Mouse (Mus musculus) hindbrain, embryonic 16.5 days (tissue): ENCODE data around the gene Gcnt3. TPM values are rescaled to one million over a fixed set of nuclear protein-coding genes. Genes with fewer than 3 reads are reported as not detected.
A peak's percentile ranks its signal among the peaks of the same experiment; 100 is the strongest.

Experiments used
- ATAC-seq: fragments of 200-750 bp; cut with Nextera tagmentation; 2 replicates; pipeline ENCODE4 v1.8.0; 2017; ENCODE audit warnings: moderate TSS enrichment, moderate library complexity
- H3K27ac ChIP-seq: fragments of 300-500 bp; sonication (generic); 2 replicates; pipeline ENCODE4 v1.5.1; 2014; ENCODE audit warnings: low read depth, mild to moderate bottlenecking, control low read depth, low read length, moderate library complexity
- H3K27me3 ChIP-seq: fragments of 300-500 bp; sonication (generic); replicated peaks from 2 replicates; pipeline ENCODE4 v1.6.1; 2014; ENCODE audit warnings: low read length; ENCODE audit not compliant: control insufficient read depth, insufficient read depth
- H3K36me3 ChIP-seq: fragments of 300-500 bp; sonication (generic); 2 replicates; pipeline ENCODE4 v1.6.1; 2014; ENCODE audit warnings: mild to moderate bottlenecking, low read length, moderate library complexity, mixed read lengths; ENCODE audit not compliant: control insufficient read depth, insufficient read depth
- H3K4me1 ChIP-seq: fragments of 300-500 bp; sonication (generic); 2 replicates; pipeline ENCODE4 v1.6.1; 2014; ENCODE audit warnings: low read depth, low read length; ENCODE audit not compliant: control insufficient read depth, insufficient read depth
- H3K4me2 ChIP-seq: fragments of 300-500 bp; sonication (generic); 2 replicates; pipeline ENCODE4 v1.6.1; 2014; ENCODE audit warnings: mild to moderate bottlenecking, low read length, control low read depth, moderate library complexity
- H3K4me3 ChIP-seq: fragments of 300-500 bp; sonication (generic); 2 replicates; pipeline ENCODE4 v1.5.1; 2014; ENCODE audit warnings: mild to moderate bottlenecking, low read length, control low read depth, moderate library complexity
- H3K9ac ChIP-seq: fragments of 300-500 bp; sonication (generic); 2 replicates; pipeline ENCODE4 v1.6.1; 2014; ENCODE audit warnings: low read depth, mild to moderate bottlenecking, control low read depth, low read length, moderate library complexity
- H3K9me3 ChIP-seq: fragments of 300-500 bp; sonication (generic); 2 replicates; pipeline ENCODE4 v1.6.1; 2014; ENCODE audit warnings: mild to moderate bottlenecking, low read length, moderate library complexity; ENCODE audit not compliant: control insufficient read depth
- WGBS: fragments of 180-500 bp; shearing (Covaris S2); extraction: QIAGEN DNeasy Blood & Tissue Kit; methylation state at CpG from one replicate; pipeline ENCODE4 v1.1.7; 2014; 5-methylcytosine and 5-hydroxymethylcytosine counted together
- polyA plus RNA-seq: library from polyadenylated mRNA; unstranded; fragments of >200 nt; fragmentation: Nextera tagmentation; extraction: Ambion mirVana; gene quantifications from 2 replicates; pipeline ENCODE4 v1.2.1, GENCODE M21; 2015

Gene Gcnt3
- polyA plus RNA-seq, 1 experiment from 2014 or later = not detected

DNA sequence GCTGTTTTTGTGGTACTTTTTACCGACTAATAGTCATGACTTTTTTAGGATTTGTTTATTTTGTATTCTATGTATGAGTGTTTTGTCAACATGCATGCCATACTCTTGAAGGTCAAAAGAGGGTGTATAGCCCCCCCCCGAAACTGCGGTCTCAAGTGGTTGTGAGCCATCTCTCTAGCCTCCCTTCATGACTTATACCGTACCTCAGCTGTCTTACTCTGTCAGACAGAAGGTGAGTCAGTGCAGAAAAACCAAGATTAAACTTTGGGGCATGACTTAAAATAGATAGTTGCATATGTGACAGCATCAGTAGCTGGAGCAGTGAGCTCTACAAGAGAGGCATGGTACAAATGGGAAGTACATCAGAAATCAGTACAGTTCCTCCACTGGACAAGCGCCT is 43.3 kb downstream of the Gcnt3 start:
- no peak overlapping the region for H3K4me3 ChIP-seq
- H3K9me3 ChIP-seq = no peaks in the 10 kb centered on the region
- H3K27me3 ChIP-seq = no peaks in the 10 kb centered on the region
- H3K4me1 ChIP-seq = peaks cover 15% of the 10 kb centered on the region
- H3K9ac ChIP-seq = no peak overlapping the region
- no peak overlapping the region for H3K27ac ChIP-seq
- peaks cover 19% of the 10 kb centered on the region for H3K36me3 ChIP-seq
- no peak for ATAC-seq
- no peak overlapping the region for H3K4me2 ChIP-seq
- WGBS = 93% methylated on average over 5 of the region's 5 CpGs

DNA sequence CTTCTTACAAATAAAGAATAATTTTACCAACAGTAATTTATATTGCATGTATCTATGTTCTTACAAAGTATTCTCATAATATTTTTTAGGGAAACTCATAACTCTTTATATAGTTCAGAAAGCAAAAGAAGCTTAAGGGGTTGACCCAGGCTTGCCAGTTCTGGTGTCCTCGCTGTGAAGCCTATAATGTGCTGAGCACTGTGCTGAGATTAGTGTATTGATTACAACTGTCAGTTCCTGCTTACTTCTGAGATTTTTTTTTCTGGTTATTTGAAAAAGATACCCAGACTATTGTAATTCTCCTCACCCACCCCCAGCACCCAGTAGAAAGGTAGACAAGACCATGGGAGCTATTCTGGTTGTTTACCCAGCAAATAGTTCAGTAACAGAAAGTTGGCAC is 44.4 kb downstream of the Gcnt3 start:
- no peaks in the 10 kb centered on the region for H3K9me3 ChIP-seq
- WGBS = 82% methylated on average over 1 of the region's 1 CpGs
- H3K4me3 ChIP-seq = no peak overlapping the region
- H3K36me3 ChIP-seq = peaks cover 10% of the 10 kb centered on the region
- no peak for ATAC-seq
- no peaks in the 10 kb centered on the region for H3K27me3 ChIP-seq
- H3K9ac ChIP-seq = no peak overlapping the region
- H3K27ac ChIP-seq = no peak overlapping the region
- H3K4me2 ChIP-seq = no peak overlapping the region
- H3K4me1 ChIP-seq = peaks cover 19% of the 10 kb centered on the region

DNA sequence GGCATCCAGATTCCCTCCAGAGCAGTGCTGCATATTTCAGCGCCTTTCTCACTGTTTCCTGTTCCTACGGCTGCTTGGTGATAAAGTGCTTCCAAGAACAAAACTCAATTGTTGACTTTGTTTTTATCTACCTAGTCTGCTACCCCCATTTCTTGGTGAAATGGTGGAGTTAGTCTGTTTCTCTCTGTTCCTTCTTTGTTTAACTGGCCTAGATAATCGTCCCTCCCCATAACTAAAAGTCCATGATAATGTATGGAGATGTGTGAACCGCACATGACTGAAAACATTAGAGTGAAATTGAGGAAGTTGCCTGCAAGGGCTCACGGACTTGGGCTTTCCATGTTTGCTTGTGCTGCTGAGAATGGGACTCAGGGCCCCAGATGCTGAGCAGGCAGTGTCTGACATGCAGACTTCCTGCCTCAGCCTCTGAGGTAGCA is 45.0 kb downstream of the Gcnt3 start:
- Histone ChIP-seq H3K9ac (no peak overlapping the region), H3K27me3 (no peaks in the 10 kb centered on the region), H3K4me2 (no peak overlapping the region), H3K27ac (no peak overlapping the region), H3K4me3 (no peak overlapping the region), H3K4me1 (peaks cover 19% of the 10 kb centered on the region), H3K36me3 (peaks cover 8% of the 10 kb centered on the region), H3K9me3 (no peaks in the 10 kb centered on the region)
- ATAC-seq = no peak
- 80% methylated on average over 5 of the region's 5 CpGs for WGBS

DNA sequence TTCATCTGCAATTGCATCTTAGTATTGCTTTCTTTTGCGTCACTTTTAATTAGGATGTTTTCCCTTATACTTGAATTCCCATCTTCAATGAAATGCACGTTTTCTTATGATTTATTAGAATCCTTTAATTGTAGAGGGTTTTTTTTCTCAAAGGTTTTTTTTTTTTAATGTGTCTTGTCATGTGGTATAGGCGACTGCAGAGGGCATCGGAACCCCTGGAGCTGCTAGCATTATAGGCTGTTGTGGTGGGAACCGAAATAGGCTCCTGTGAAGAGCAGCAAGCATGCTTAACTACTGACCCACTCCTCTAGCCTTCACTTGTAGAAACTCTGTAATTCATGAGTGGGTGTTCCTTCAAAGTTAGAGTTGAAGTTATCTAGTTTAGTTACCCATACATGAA is 47.5 kb downstream of the Gcnt3 start:
- no peaks in the 10 kb centered on the region for H3K27me3 ChIP-seq
- ATAC-seq = no peak
- no peak overlapping the region for H3K27ac ChIP-seq
- H3K36me3 ChIP-seq = no peaks in the 10 kb centered on the region
- H3K4me2 ChIP-seq = peak overlapping the region; percentile 74
- peak overlapping the region; percentile 100 for H3K9ac ChIP-seq
- no peaks in the 10 kb centered on the region for H3K9me3 ChIP-seq
- H3K4me1 ChIP-seq = peaks cover 19% of the 10 kb centered on the region
- WGBS = 10% methylated on average over 5 of the region's 5 CpGs
- peak overlapping the region; percentile 100 for H3K4me3 ChIP-seq

DNA sequence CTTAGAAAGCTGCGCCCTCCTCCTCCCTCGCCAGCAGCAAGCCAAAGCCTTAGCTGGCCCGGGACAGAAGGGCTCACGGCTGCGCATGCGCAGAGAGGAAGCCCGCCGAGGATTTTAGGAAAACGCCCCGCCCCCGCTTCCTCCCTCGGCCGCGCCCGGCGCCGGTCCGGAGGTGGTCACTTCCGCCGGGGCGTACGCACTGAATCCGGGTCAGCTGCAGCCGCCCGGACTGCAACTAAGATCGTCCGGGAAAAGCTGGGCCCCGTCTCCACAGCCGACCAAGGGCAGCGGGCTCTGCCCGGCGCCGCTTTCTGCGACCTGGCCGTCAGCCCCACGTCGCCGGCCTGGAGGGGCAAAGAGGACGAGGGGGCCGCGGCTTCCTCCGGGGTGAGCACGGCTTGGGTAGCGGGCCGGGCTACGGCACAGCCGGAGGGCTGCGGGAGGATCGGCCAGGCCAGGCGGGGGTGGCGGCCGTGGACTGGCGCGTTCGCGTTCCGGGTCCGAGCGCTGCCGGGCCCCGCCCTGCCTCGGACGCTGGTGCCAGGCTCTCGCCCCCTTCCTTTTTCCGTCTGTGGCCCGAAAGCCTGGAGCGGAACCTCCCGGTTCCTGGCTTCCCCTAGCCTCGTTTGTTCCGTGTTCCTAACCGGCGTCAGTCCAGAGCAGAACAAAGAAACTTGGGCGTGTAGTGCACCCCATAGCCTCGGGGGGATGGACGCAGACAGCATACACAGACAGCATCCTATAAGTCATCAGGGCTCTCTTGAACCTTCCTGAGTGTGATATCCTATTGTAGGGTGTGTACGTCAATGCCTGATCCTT is 48.4 kb downstream of the Gcnt3 start, which contains the start of gene Bnip2:
Gene Bnip2, plus strand, starts transcription at position 164 of the 819 bp plus-strand sequence.
- Histone ChIP-seq H3K9me3 (no peaks in the 10 kb centered on the region), H3K36me3 (no peaks in the 10 kb centered on the region), H3K4me3 (peak within 1 kb of the TSS; percentile 100), H3K27ac (peak within 1 kb of the TSS; percentile 95), H3K4me1 (peaks cover 19% of the 10 kb centered on the region), H3K27me3 (no peaks in the 10 kb centered on the region), H3K4me2 (peak within 1 kb of the TSS; percentile 75), H3K9ac (peak within 1 kb of the TSS; percentile 100)
- under 1% methylated on average over 73 of the region's 76 CpGs for WGBS
- peak; percentile 95 for ATAC-seq

DNA sequence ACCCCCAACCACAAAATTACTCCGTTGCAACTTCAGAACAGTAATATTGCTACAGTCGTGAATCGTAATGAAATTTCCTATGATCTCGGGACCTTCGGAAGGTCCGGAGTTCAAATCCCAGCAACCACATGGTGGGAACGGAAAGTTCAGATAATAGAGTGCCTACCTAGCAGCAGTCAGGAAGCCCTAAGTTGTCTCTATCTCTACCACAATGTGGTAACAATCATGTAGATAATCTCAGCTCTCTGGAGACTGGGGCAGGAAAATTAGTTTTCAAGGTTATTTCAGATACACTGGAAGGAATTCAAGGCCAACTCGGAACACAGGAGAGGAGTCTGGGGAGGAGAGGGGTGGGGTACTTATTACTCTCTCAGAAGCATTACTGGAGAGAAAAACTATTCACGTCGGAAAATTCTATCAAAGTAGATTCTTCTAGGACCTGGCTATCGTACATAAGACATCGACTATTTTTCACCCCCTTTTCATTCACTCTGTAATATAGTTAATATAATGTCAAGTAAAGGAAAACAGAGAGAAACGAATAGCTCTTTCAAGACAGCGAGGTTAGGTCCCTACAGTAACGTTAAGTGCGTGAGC is 49.1 kb downstream of the Gcnt3 start:
- peaks cover 19% of the 10 kb centered on the region for H3K4me1 ChIP-seq
- no peak; the same call in 1 of the 2 replicates for ATAC-seq
- 39% methylated on average over 16 of the region's 16 CpGs for WGBS

DNA sequence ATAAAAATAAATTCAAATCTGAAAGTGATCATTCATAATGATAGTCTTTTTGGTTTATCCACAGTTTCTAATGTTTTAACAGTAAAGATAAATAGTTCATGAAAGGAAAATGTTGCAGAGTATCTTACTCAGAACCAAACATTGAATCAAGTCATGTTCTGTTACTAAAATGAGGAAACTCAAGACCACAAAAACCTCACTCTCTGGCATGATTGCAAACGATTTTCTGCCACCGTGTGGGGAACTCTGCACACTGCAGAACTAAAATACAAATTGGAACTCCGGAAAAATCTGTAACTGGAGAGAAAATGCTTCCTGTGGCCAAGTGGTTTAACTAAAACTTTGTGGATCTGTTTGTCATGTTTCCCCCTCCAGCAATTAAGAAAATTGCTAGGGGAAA is 50.3 kb downstream of the Gcnt3 start:
- no peak overlapping the region for H3K4me2 ChIP-seq

More for the DNA sequence above, 49.1 kb downstream of the Gcnt3 start:
- Histone ChIP-seq H3K27me3 (no peaks in the 10 kb centered on the region), H3K4me3 (peak overlapping the region; percentile 100), H3K9ac (peak overlapping the region; percentile 100), H3K4me2 (peak overlapping the region; percentile 75), H3K36me3 (no peaks in the 10 kb centered on the region), H3K27ac (peak overlapping the region; percentile 95), H3K9me3 (no peaks in the 10 kb centered on the region)

DNA sequence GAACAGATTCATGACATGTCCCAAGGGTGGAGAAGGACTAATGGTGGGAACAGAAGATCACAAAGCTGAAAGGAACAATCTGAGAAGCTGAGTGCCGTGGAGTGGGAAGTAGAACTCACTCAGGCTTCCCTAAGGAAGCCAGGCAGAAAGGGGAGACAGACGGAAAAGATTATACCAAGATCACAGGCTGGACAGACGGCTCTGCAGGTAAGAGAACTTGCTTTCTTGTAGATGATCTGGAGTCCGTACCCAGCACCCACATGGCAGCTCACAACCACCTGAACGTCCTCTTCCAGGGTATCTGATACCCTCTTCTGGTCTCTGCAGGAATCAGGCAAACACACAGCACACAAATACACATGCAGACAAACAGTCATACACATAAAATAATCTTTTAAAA is 51.3 kb downstream of the Gcnt3 start:
- no peaks in the 10 kb centered on the region for H3K36me3 ChIP-seq
- H3K4me2 ChIP-seq = no peak overlapping the region
- WGBS = 79% methylated on average over 5 of the region's 5 CpGs

More for the DNA sequence above, 50.3 kb downstream of the Gcnt3 start:
- Histone ChIP-seq H3K9ac (no peak overlapping the region), H3K9me3 (no peaks in the 10 kb centered on the region), H3K4me3 (no peak overlapping the region), H3K27me3 (no peaks in the 10 kb centered on the region), H3K4me1 (peaks cover 19% of the 10 kb centered on the region), H3K27ac (no peak overlapping the region), H3K36me3 (no peaks in the 10 kb centered on the region)
- 0% methylated on average over 3 of the region's 3 CpGs for WGBS
- ATAC-seq = no peak

DNA sequence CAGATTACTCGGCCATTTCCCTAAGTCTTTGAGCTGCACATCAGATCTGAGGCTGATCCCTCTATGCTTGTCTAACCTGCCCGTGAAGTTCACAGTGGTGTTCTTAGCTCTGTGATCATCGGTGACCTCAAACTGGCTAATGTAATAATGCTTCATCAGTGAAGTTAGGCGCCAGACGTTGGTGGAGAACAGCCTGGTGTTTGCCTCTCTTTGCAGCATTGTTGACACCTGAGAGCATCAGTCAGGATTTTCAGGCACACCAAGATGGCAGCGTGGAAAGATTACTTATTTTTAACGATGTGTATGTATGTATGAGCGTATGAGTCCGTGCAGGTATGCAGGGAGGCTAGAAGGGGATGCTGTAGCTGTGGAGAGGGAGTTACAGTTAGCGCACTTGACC is 51.8 kb downstream of the Gcnt3 start:
- H3K4me1 ChIP-seq = peaks cover 12% of the 10 kb centered on the region
- no peak overlapping the region for H3K27ac ChIP-seq
- no peaks in the 10 kb centered on the region for H3K36me3 ChIP-seq
- no peak for ATAC-seq
- H3K9me3 ChIP-seq = no peaks in the 10 kb centered on the region
- no peak overlapping the region for H3K4me3 ChIP-seq
- no peak overlapping the region for H3K9ac ChIP-seq
- H3K27me3 ChIP-seq = no peaks in the 10 kb centered on the region
- WGBS = 87% methylated on average over 10 of the region's 10 CpGs
- H3K4me2 ChIP-seq = no peak overlapping the region

More for the DNA sequence above, 51.3 kb downstream of the Gcnt3 start:
- H3K4me3 ChIP-seq = no peak overlapping the region
- H3K4me1 ChIP-seq = peaks cover 15% of the 10 kb centered on the region
- no peaks in the 10 kb centered on the region for H3K27me3 ChIP-seq
- no peak overlapping the region for H3K9ac ChIP-seq
- no peak overlapping the region for H3K27ac ChIP-seq
- no peaks in the 10 kb centered on the region for H3K9me3 ChIP-seq
- no peak for ATAC-seq
